Mouse (Mus musculus): ENCODE measurements around the gene Cul3. TPM values are rescaled to one million over a fixed set of nuclear protein-coding genes. Genes with fewer than 3 reads are reported as not detected.
"Not testable (repeated sequence)": the region's sequence is repeated elsewhere in the genome, so short reads cannot be mapped to it uniquely, and the experiment has no call there.

Cul3 gene
- polyA plus RNA-seq, 1 experiment from 2014 or later: 43.2 TPM

GRCm38 (mm10) chr1:80371189-80371889, 31.1 kb upstream of the Cul3 start:
- Histone ChIP-seq H3K27ac (no peak overlapping the region), H3K4me2 (ENCODE audit: low read length) (no peak overlapping the region), H3K27me3 (ENCODE audit: insufficient read depth, low read length) (no peaks in the 10 kb centered on the region), H3K9me3 (replicated peaks; ENCODE audit: low read length) (no peaks in the 10 kb centered on the region), H3K36me3 (ENCODE audit: insufficient read depth, low read length) (no peaks in the 10 kb centered on the region), H3K4me3 (replicated peaks; ENCODE audit: low read depth, low read length) (no peak overlapping the region), H3K4me1 (replicated peaks; ENCODE audit: insufficient read depth, low read length) (no peaks in the 10 kb centered on the region), H3K9ac (ENCODE audit: low read depth, low read length) (no peak overlapping the region)
- DNase-seq (ENCODE audit: low spot score) (no peak), ATAC-seq (replicated peaks; ENCODE audit: low FRiP score, low read depth) (no peak)
- WGBS: 88% methylated on average over 3 of the region's 3 CpGs
- TF ChIP-seq CTCF (IDR thresholded peaks at IDR 0.05; ENCODE audit: low read depth): no peak

GRCm38 (mm10) chr1:80363486-80363885, 23.2 kb upstream of the Cul3 start:
- WGBS: 92% methylated on average over 8 of the region's 8 CpGs
- Histone ChIP-seq H3K9me3 (replicated peaks; ENCODE audit: low read length) (no peaks in the 10 kb centered on the region), H3K4me3 (replicated peaks; ENCODE audit: low read depth, low read length) (no peak overlapping the region), H3K27ac (no peak overlapping the region), H3K36me3 (ENCODE audit: insufficient read depth, low read length) (no peaks in the 10 kb centered on the region), H3K4me2 (ENCODE audit: low read length) (no peak overlapping the region), H3K4me1 (replicated peaks; ENCODE audit: insufficient read depth, low read length) (no peaks in the 10 kb centered on the region), H3K27me3 (ENCODE audit: insufficient read depth, low read length) (no peaks in the 10 kb centered on the region), H3K9ac (ENCODE audit: low read depth, low read length) (no peak overlapping the region)
- no peak for TF ChIP-seq CTCF (IDR thresholded peaks at IDR 0.05; ENCODE audit: low read depth)
- ATAC-seq (replicated peaks; ENCODE audit: low FRiP score, low read depth) (no peak), DNase-seq (ENCODE audit: low spot score) (no peak)

- H3K4me3 ChIP-seq (replicated peaks; ENCODE audit: low read depth, low read length): no peak overlapping the region
- DNase-seq (ENCODE audit: low spot score) (no peak), ATAC-seq (replicated peaks; ENCODE audit: low FRiP score, low read depth) (no peak)
- H3K9ac ChIP-seq (ENCODE audit: low read depth, low read length): no peak overlapping the region
- no peaks in the 10 kb centered on the region for H3K9me3 ChIP-seq (replicated peaks; ENCODE audit: low read length)
- 89% methylated on average over 2 of the region's 2 CpGs for WGBS
- TF ChIP-seq CTCF (IDR thresholded peaks at IDR 0.05; ENCODE audit: low read depth): no peak
- no peak overlapping the region for H3K4me2 ChIP-seq (ENCODE audit: low read length)
- H3K36me3 ChIP-seq (ENCODE audit: insufficient read depth, low read length): no peaks in the 10 kb centered on the region
- H3K4me1 ChIP-seq (replicated peaks; ENCODE audit: insufficient read depth, low read length): no peaks in the 10 kb centered on the region
- no peak overlapping the region for H3K27ac ChIP-seq
- H3K27me3 ChIP-seq (ENCODE audit: insufficient read depth, low read length): no peaks in the 10 kb centered on the region
Observed at GRCm38 (mm10) chr1:80362946-80363345, 22.7 kb upstream of the Cul3 start.

- H3K4me2 ChIP-seq (ENCODE audit: low read length): no peak overlapping the region
- H3K9me3 ChIP-seq (replicated peaks; ENCODE audit: low read length): no peaks in the 10 kb centered on the region
- no peak overlapping the region for H3K27ac ChIP-seq
- H3K4me3 ChIP-seq (replicated peaks; ENCODE audit: low read depth, low read length): no peak overlapping the region
- no peak overlapping the region for H3K9ac ChIP-seq (ENCODE audit: low read depth, low read length)
- DNase-seq (ENCODE audit: low spot score) (no peak), ATAC-seq (replicated peaks; ENCODE audit: low FRiP score, low read depth) (no peak)
- H3K27me3 ChIP-seq (ENCODE audit: insufficient read depth, low read length): no peaks in the 10 kb centered on the region
- no peaks in the 10 kb centered on the region for H3K36me3 ChIP-seq (ENCODE audit: insufficient read depth, low read length)
- no peaks in the 10 kb centered on the region for H3K4me1 ChIP-seq (replicated peaks; ENCODE audit: insufficient read depth, low read length)
- 78% methylated on average over 2 of the region's 2 CpGs for WGBS
- no peak for TF ChIP-seq CTCF (IDR thresholded peaks at IDR 0.05; ENCODE audit: low read depth)
Observed at GRCm38 (mm10) chr1:80362400-80362799, 22.1 kb upstream of the Cul3 start.

GRCm38 (mm10) chr1:80361771-80362170, 21.5 kb upstream of the Cul3 start:
- H3K4me3 ChIP-seq (replicated peaks; ENCODE audit: low read depth, low read length); H3K27me3 ChIP-seq (ENCODE audit: insufficient read depth, low read length); H3K36me3 ChIP-seq (ENCODE audit: insufficient read depth, low read length); ATAC-seq (replicated peaks; ENCODE audit: low FRiP score, low read depth); H3K4me2 ChIP-seq (ENCODE audit: low read length); H3K4me1 ChIP-seq (replicated peaks; ENCODE audit: insufficient read depth, low read length); H3K9me3 ChIP-seq (replicated peaks; ENCODE audit: low read length); DNase-seq (ENCODE audit: low spot score); H3K9ac ChIP-seq (ENCODE audit: low read depth, low read length); H3K27ac ChIP-seq: not testable (repeated sequence)
- WGBS: 87% methylated on average over 2 of the region's 2 CpGs

GRCm38 (mm10) chr1:80360038-80360608, 19.8 kb upstream of the Cul3 start:
- H3K4me3 ChIP-seq (replicated peaks; ENCODE audit: low read depth, low read length): no peak overlapping the region
- ATAC-seq (replicated peaks; ENCODE audit: low FRiP score, low read depth) (no peak), DNase-seq (ENCODE audit: low spot score) (peak; percentile 24)
- no peak for TF ChIP-seq CTCF (IDR thresholded peaks at IDR 0.05; ENCODE audit: low read depth)
- no peaks in the 10 kb centered on the region for H3K4me1 ChIP-seq (replicated peaks; ENCODE audit: insufficient read depth, low read length)
- no peaks in the 10 kb centered on the region for H3K27me3 ChIP-seq (ENCODE audit: insufficient read depth, low read length)
- no peak overlapping the region for H3K27ac ChIP-seq
- WGBS: 32% methylated on average over 4 of the region's 4 CpGs
- no peak overlapping the region for H3K4me2 ChIP-seq (ENCODE audit: low read length)
- no peaks in the 10 kb centered on the region for H3K9me3 ChIP-seq (replicated peaks; ENCODE audit: low read length)
- no peak overlapping the region for H3K9ac ChIP-seq (ENCODE audit: low read depth, low read length)
- H3K36me3 ChIP-seq (ENCODE audit: insufficient read depth, low read length): no peaks in the 10 kb centered on the region
